Mouse (Mus musculus): Measurements from ENCODE around the gene Hs3st6. TPM values are rescaled to one million over a fixed set of nuclear protein-coding genes. Genes with fewer than 3 reads are reported as not detected.

The Hs3st6 gene
- polyA plus RNA-seq, 1 experiment: not detected

DNA sequence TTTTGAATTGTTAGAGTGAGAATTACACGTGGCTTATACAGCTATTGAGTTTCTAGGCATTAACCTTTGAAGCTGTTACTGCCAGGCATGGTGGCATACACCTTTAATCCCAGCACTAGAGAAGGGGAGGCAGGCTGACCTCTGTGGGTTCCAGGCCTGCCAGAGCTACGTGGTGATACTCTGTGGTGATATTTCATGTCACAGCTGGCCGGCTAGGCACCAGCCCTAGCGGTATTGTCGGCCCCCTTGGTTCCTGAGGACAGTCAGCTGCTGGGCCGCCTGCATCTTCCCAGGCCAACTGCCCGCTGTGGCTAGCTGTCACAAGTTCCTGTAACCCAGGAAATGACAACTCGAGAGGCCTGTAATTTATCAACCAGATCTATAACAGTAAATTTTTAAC, 39.4 kb downstream of the Hs3st6 start:
- H3K4me3 ChIP-seq (ENCODE audit: insufficient read depth, low read depth, low read length): no peak overlapping the region
- 79% methylated on average over 8 of the region's 8 CpGs for WGBS
- H3K27ac ChIP-seq (ENCODE audit: insufficient read depth, low read depth, low read length): no peak overlapping the region
- no peak for TF ChIP-seq CTCF (IDR thresholded peaks at IDR 0.05; ENCODE audit: insufficient read depth, low read depth, low read length)
- no peak for TF ChIP-seq POLR2A (IDR thresholded peaks at IDR 0.05; ENCODE audit: insufficient read depth, low read depth, low read length)
- H3K4me1 ChIP-seq (ENCODE audit: control insufficient read depth, insufficient read depth, low read length): no peaks in the 10 kb centered on the region

DNA sequence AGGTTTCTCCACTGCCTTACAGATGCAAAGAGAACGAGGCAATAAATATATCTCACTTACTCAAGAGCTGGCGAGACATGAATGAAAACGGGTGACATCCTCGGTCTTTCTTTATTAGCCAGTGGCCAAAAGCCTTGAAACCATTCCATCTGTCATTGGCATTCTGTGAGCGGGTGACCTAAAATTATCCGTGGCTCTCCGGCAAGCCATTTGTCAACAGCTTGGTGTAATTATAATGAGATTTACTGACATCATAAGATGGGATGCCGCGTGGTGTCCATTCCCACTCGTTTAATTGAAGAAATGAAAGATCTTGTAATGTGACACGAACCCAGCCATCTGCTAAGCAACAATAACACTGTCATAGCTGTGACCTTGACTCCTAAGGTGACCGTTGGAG, 42.0 kb downstream of the Hs3st6 start:
- Histone ChIP-seq H3K27ac (ENCODE audit: insufficient read depth, low read depth, low read length) (no peak overlapping the region), H3K4me1 (ENCODE audit: control insufficient read depth, insufficient read depth, low read length) (no peaks in the 10 kb centered on the region), H3K4me3 (ENCODE audit: insufficient read depth, low read depth, low read length) (no peak overlapping the region)
- 65% methylated on average over 12 of the region's 12 CpGs for WGBS
- TF ChIP-seq CTCF (IDR thresholded peaks at IDR 0.05; ENCODE audit: insufficient read depth, low read depth, low read length) (no peak), POLR2A (IDR thresholded peaks at IDR 0.05; ENCODE audit: insufficient read depth, low read depth, low read length) (no peak)

DNA sequence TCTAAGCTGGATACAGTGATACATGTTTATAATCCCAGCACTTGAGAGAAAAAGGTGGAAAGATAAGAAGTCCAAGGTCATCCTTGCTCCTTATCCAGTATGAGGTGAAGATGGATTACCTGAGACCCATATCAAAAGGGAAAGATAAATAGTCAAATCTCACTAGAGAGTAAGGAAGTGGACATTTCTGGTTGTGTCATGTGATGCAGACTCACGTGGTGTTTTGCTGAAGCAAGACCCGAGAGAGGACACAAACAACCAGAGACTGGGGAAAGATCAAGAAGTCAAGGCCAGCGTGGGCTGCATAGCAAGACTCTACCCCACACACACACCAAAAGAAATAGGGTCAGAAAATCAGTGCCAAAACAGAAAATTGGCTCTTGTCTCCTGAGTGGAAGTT, 44.2 kb downstream of the Hs3st6 start:
- H3K27ac ChIP-seq (ENCODE audit: insufficient read depth, low read depth, low read length): no peak overlapping the region
- no peak for TF ChIP-seq POLR2A (IDR thresholded peaks at IDR 0.05; ENCODE audit: insufficient read depth, low read depth, low read length)
- no peak for TF ChIP-seq CTCF (IDR thresholded peaks at IDR 0.05; ENCODE audit: insufficient read depth, low read depth, low read length)
- no peak overlapping the region for H3K4me3 ChIP-seq (ENCODE audit: insufficient read depth, low read depth, low read length)
- 73% methylated on average over 3 of the region's 3 CpGs for WGBS
- no peaks in the 10 kb centered on the region for H3K4me1 ChIP-seq (ENCODE audit: control insufficient read depth, insufficient read depth, low read length)

DNA sequence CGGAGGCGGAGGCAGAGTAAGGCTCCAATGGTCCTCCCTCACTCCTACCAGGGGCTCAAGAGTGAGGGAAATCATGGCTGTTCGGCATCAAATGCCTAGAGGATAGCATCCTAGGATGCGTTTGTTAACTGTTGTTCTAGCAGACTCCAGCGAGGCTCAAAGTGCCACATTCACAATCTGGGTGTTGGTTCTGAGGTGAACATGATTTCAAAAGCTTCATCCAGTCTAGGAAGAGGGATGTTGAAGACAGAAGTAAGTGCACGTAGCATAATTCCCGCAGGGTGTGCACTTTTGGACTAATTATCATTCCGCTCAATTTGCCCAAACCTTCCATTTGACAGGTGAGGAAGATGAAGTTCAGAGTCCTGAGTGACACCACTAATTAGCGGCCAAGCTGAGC, 45.4 kb downstream of the Hs3st6 start:
- WGBS: 60% methylated on average over 9 of the region's 9 CpGs
- Histone ChIP-seq H3K27ac (ENCODE audit: insufficient read depth, low read depth, low read length) (no peak overlapping the region), H3K4me3 (ENCODE audit: insufficient read depth, low read depth, low read length) (no peak overlapping the region), H3K4me1 (ENCODE audit: control insufficient read depth, insufficient read depth, low read length) (no peaks in the 10 kb centered on the region)
- TF ChIP-seq POLR2A (IDR thresholded peaks at IDR 0.05; ENCODE audit: insufficient read depth, low read depth, low read length) (no peak), CTCF (IDR thresholded peaks at IDR 0.05; ENCODE audit: insufficient read depth, low read depth, low read length) (no peak)

DNA sequence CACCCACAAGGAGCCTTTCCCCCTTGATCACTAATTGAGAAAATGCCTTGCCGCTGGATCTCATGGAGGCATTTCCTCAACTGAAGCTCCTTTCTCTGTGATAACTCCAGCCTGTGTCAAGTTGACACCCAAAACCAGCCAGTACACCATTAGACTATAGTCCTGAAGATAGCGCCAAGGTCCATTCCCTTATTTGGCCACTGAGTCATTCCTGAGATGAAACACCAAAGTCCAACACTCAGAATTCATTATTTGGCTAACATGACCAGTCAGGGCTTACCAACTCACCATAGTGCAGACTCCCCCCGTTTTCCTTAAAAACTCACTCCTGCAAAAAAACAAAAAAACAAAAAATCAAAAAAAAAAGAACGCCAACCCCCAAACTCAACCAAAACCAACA, 46.7 kb downstream of the Hs3st6 start:
- 91% methylated on average over 4 of the region's 4 CpGs for WGBS
- no peak for TF ChIP-seq CTCF (IDR thresholded peaks at IDR 0.05; ENCODE audit: insufficient read depth, low read depth, low read length)
- TF ChIP-seq POLR2A (IDR thresholded peaks at IDR 0.05; ENCODE audit: insufficient read depth, low read depth, low read length): no peak
- Histone ChIP-seq H3K27ac (ENCODE audit: insufficient read depth, low read depth, low read length) (no peak overlapping the region), H3K4me1 (ENCODE audit: control insufficient read depth, insufficient read depth, low read length) (peaks cover 7% of the 10 kb centered on the region), H3K4me3 (ENCODE audit: insufficient read depth, low read depth, low read length) (no peak overlapping the region)

DNA sequence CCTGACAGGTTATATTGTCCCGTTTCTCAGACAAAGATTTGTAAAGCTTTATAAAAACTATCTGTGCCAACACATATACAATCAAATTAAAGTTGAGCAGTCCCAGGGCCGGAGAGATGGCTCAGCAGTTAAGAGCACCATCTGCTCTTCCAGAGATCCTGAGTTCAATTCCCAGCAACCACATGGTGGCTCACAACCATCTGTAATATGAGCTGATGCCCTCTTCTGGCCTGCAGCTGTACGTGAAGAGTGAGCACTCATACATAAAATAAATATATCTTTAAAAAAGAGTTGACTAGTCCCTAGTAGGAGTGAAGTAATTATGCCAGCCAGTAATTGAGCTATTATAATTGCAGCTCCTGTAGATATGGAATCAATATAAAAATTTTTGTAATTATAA, 47.7 kb downstream of the Hs3st6 start:
- TF ChIP-seq POLR2A (IDR thresholded peaks at IDR 0.05; ENCODE audit: insufficient read depth, low read depth, low read length): no peak
- TF ChIP-seq CTCF (IDR thresholded peaks at IDR 0.05; ENCODE audit: insufficient read depth, low read depth, low read length): no peak
- H3K4me1 ChIP-seq (ENCODE audit: control insufficient read depth, insufficient read depth, low read length): peaks cover 10% of the 10 kb centered on the region
- WGBS: 68% methylated on average over 3 of the region's 3 CpGs
- no peak overlapping the region for H3K27ac ChIP-seq (ENCODE audit: insufficient read depth, low read depth, low read length)
- H3K4me3 ChIP-seq (ENCODE audit: insufficient read depth, low read depth, low read length): no peak overlapping the region

DNA sequence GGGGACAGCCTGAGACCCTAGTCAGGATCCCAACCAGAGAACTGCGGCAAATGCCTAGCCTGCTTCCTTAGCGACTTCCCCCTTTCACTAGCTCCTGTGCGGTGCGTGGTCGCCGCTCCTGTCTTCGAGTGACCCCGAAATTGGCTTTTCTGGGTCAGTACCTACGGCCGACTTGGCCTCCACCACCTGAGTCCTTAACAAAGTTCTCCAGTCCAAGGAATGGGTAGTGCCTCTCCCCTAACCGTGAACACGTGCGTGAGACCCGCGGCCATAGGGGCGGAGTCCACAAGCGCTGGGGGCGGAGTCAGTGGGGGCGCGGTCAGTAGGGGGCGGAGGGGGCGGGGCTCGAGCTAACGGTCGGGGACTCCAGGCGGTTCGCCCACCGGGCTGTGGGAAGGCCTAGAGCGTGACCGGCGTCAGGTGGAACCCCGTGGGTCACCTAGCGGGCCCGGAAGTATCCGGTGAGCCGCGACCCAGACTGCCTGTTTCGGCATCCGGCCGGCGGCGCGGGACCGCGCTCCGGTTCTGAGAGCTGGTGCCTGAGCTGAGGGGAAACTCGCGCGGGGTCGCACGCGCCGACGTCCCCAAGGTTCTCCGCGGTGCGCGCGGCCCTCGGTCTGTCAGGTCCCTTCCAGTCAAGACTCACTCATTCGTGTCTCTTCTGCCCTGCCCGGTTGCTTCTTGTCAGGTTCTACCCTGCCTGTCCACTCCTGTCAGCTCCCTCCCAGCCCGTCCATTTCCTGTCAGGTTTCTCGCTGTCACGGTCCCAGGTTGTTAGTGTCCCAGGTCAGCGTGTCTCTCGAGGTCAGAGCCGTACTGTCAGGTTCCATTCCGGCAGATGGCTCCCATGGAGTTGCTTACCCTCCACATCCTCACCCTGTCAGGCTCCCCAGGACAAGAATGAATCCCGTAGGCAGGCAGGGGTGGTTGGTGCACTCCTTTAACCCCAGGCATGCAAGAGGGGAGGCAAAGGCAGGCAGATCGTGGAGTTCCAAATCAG, 51.5 kb downstream of the Hs3st6 start, which contains the start of gene Meiob:
Gene Meiob (plus strand): TSS at position 338 of the 1,000 bp plus-strand sequence.
- Histone ChIP-seq H3K27ac (ENCODE audit: insufficient read depth, low read depth, low read length) (no peak within 1 kb of the TSS), H3K4me1 (ENCODE audit: control insufficient read depth, insufficient read depth, low read length) (peaks cover 10% of the 10 kb centered on the region), H3K4me3 (ENCODE audit: insufficient read depth, low read depth, low read length) (peak within 1 kb of the TSS; percentile 54)
- TF ChIP-seq POLR2A (IDR thresholded peaks at IDR 0.05; ENCODE audit: insufficient read depth, low read depth, low read length) (no peak), CTCF (IDR thresholded peaks at IDR 0.05; ENCODE audit: insufficient read depth, low read depth, low read length) (no peak)
- WGBS: 2% methylated on average over 71 of the region's 71 CpGs

Other genes with a start within 250 kb of the Hs3st6 start
- not detected in 2 replicates for gene Traf7, start 225.1 kb upstream of the Hs3st6 start, polyA plus RNA-seq (2012; ENCODE audit: insufficient read depth, insufficient read length, low replicate concordance, missing spikeins)
- gene Rab26, start 218.8 kb upstream of the Hs3st6 start, polyA plus RNA-seq (2012; ENCODE audit: insufficient read depth, insufficient read length, low replicate concordance, missing spikeins): not detected in 2 replicates
- not detected in 2 replicates for gene Pkd1, start 203.2 kb upstream of the Hs3st6 start, polyA plus RNA-seq (2012; ENCODE audit: insufficient read depth, insufficient read length, low replicate concordance, missing spikeins)
- gene Tsc2, start 120.4 kb upstream of the Hs3st6 start, polyA plus RNA-seq (2012; ENCODE audit: insufficient read depth, insufficient read length, low replicate concordance, missing spikeins): 286 TPM in 1 of 2 replicates, not detected in the other
- gene Nthl1, start 120.3 kb upstream of the Hs3st6 start, polyA plus RNA-seq (2012; ENCODE audit: insufficient read depth, insufficient read length, low replicate concordance, missing spikeins): not detected in 2 replicates
- not detected in 2 replicates for gene Slc9a3r2, start 102.7 kb upstream of the Hs3st6 start, polyA plus RNA-seq (2012; ENCODE audit: insufficient read depth, insufficient read length, low replicate concordance, missing spikeins)
- not detected in 2 replicates for gene Npw, start 94.5 kb upstream of the Hs3st6 start, polyA plus RNA-seq (2012; ENCODE audit: insufficient read depth, insufficient read length, low replicate concordance, missing spikeins)
- gene Zfp598, start 83.3 kb upstream of the Hs3st6 start, polyA plus RNA-seq (2012; ENCODE audit: insufficient read depth, insufficient read length, low replicate concordance, missing spikeins): not detected in 2 replicates
- gene Syngr3, start 63.0 kb upstream of the Hs3st6 start, polyA plus RNA-seq (2012; ENCODE audit: insufficient read depth, insufficient read length, low replicate concordance, missing spikeins): not detected in 2 replicates
- gene Gfer, start 56.8 kb upstream of the Hs3st6 start, polyA plus RNA-seq (2012; ENCODE audit: insufficient read depth, insufficient read length, low replicate concordance, missing spikeins): not detected in 2 replicates
- not detected in 2 replicates for gene Noxo1, start 56.8 kb upstream of the Hs3st6 start, polyA plus RNA-seq (2012; ENCODE audit: insufficient read depth, insufficient read length, low replicate concordance, missing spikeins)
- not detected in 2 replicates for gene Tbl3, start 45.3 kb upstream of the Hs3st6 start, polyA plus RNA-seq (2012; ENCODE audit: insufficient read depth, insufficient read length, low replicate concordance, missing spikeins)
- not detected in 2 replicates for gene Rnf151, start 34.9 kb upstream of the Hs3st6 start, polyA plus RNA-seq (2012; ENCODE audit: insufficient read depth, insufficient read length, low replicate concordance, missing spikeins)
- gene Rps2, start 34.9 kb upstream of the Hs3st6 start, polyA plus RNA-seq (2012; ENCODE audit: insufficient read depth, insufficient read length, low replicate concordance, missing spikeins): not detected in 2 replicates
- not detected in 2 replicates for gene Ndufb10, start 28.5 kb upstream of the Hs3st6 start, polyA plus RNA-seq (2012; ENCODE audit: insufficient read depth, insufficient read length, low replicate concordance, missing spikeins)
- not detected in 2 replicates for gene Rpl3l, start 25.2 kb upstream of the Hs3st6 start, polyA plus RNA-seq (2012; ENCODE audit: insufficient read depth, insufficient read length, low replicate concordance, missing spikeins)
- not detected in 2 replicates for gene Msrb1, start 16.3 kb upstream of the Hs3st6 start, polyA plus RNA-seq (2012; ENCODE audit: insufficient read depth, insufficient read length, low replicate concordance, missing spikeins)
- not detected in 2 replicates for gene Meiob, start 51.3 kb downstream of the Hs3st6 start, polyA plus RNA-seq (2012; ENCODE audit: insufficient read depth, insufficient read length, low replicate concordance, missing spikeins)
- not detected in 2 replicates for gene Hagh, start 87.2 kb downstream of the Hs3st6 start, polyA plus RNA-seq (2012; ENCODE audit: insufficient read depth, insufficient read length, low replicate concordance, missing spikeins)
- not detected in 2 replicates for gene Fahd1, start 97.4 kb downstream of the Hs3st6 start, polyA plus RNA-seq (2012; ENCODE audit: insufficient read depth, insufficient read length, low replicate concordance, missing spikeins)
- gene Igfals, start 113.0 kb downstream of the Hs3st6 start, polyA plus RNA-seq (2012; ENCODE audit: insufficient read depth, insufficient read length, low replicate concordance, missing spikeins): not detected in 2 replicates
- gene Nubp2, start 133.4 kb downstream of the Hs3st6 start, polyA plus RNA-seq (2012; ENCODE audit: insufficient read depth, insufficient read length, low replicate concordance, missing spikeins): not detected in 2 replicates
- not detected in 2 replicates for gene Spsb3, start 133.7 kb downstream of the Hs3st6 start, polyA plus RNA-seq (2012; ENCODE audit: insufficient read depth, insufficient read length, low replicate concordance, missing spikeins)
- not detected in 2 replicates for gene Eme2, start 142.1 kb downstream of the Hs3st6 start, polyA plus RNA-seq (2012; ENCODE audit: insufficient read depth, insufficient read length, low replicate concordance, missing spikeins)
- gene Mrps34, start 142.1 kb downstream of the Hs3st6 start, polyA plus RNA-seq (2012; ENCODE audit: insufficient read depth, insufficient read length, low replicate concordance, missing spikeins): not detected in 2 replicates
- gene Nme3, start 143.5 kb downstream of the Hs3st6 start, polyA plus RNA-seq (2012; ENCODE audit: insufficient read depth, insufficient read length, low replicate concordance, missing spikeins): not detected in 2 replicates
- gene Mapk8ip3, start 184.0 kb downstream of the Hs3st6 start, polyA plus RNA-seq (2012; ENCODE audit: insufficient read depth, insufficient read length, low replicate concordance, missing spikeins): 307 TPM in 1 of 2 replicates, not detected in the other
- gene Jpt2, start 207.7 kb downstream of the Hs3st6 start, polyA plus RNA-seq (2012; ENCODE audit: insufficient read depth, insufficient read length, low replicate concordance, missing spikeins): not detected in 2 replicates